21 mouse cellular contexts compared by ENCODE assay signal in genomic region chr8:62417549-62417948, GRCm38 (mm10).
DNase-seq lines count a peak whose midpoint lies in the region; ATAC-seq and TF ChIP-seq lines count a peak whose summit lies in the region.
"Had no signal": no experiment of that assay in that cellular context is flagged by ENCODE, and none has a peak within 500 bp of the region (broad histone marks: within the 10 kb centered on the region; RNA-seq: fewer than 3 reads in every experiment).

No protein-coding gene starts in this region.

- peak; percentile 1 for DNase-seq in embryo, embryonic 10.5 days (ENCODE audit: low spot score)
- DNase-seq in embryo, embryonic 10 days (ENCODE audit: low spot score) = no peak
- peak; percentile 9 for DNase-seq in lung, embryonic 14.5 days
- no peak for DNase-seq in lung, adult 18-20 months
- peak; percentile 86 for DNase-seq in Muller cell, postnatal 12 days (ENCODE audit: inconsistent ontology term)
- peak; percentile 10 for DNase-seq in mesoderm, embryonic 11.5 days (ENCODE audit: low read depth, low spot score)
- DNase-seq in c-Kit-positive CD71-positive TER-119-positive erythroid progenitor cells, embryonic 14.5 days (ENCODE audit: low spot score) = no peak
- DNase-seq: adrenal gland, adult 2 months; cerebellum, adult 11 months; cerebellum, postnatal 14 days; gastrocnemius, postnatal 14 days; heart, postnatal 10 days; kidney, adult 18-20 months; kidney, postnatal 25 days; layer of hippocampus, adult 9-11 months; lung, postnatal 14 days had no signal

- peak; percentile 75; the same call in 1 of the 2 replicates for ATAC-seq in lung, embryonic 14.5 days (ENCODE audit: insufficient read depth)
- ATAC-seq in midbrain, embryonic 13.5 days = no peak
- ATAC-seq: forebrain, embryonic 14.5 days; liver, embryonic 12.5 days had no signal

- no peaks in the 10 kb centered on the region for H3K9me3 ChIP-seq in lung, embryonic 14.5 days (ENCODE audit: low read depth, low read length)
- no peaks in the 10 kb centered on the region for H3K9me3 ChIP-seq in midbrain, embryonic 13.5 days
- H3K9me3 ChIP-seq: liver, embryonic 12.5 days; midbrain, embryonic 10.5 days had no signal

- H3K4me2 ChIP-seq in lung, embryonic 14.5 days = no peak overlapping the region
- no peak overlapping the region for H3K4me2 ChIP-seq in midbrain, embryonic 13.5 days (replicated peaks)
- H3K4me2 ChIP-seq: liver, embryonic 12.5 days had no signal

- no peak for TF ChIP-seq CTCF in lung, embryonic 14.5 days (IDR thresholded peaks at IDR 0.05; ENCODE audit: low read depth)

- no peaks in the 10 kb centered on the region for H3K36me3 ChIP-seq in lung, embryonic 14.5 days (ENCODE audit: insufficient read depth)
- no peaks in the 10 kb centered on the region for H3K36me3 ChIP-seq in midbrain, embryonic 13.5 days
- H3K36me3 ChIP-seq: liver, embryonic 12.5 days; midbrain, embryonic 10.5 days had no signal

- H3K27me3 ChIP-seq in lung, embryonic 14.5 days (ENCODE audit: insufficient read depth, low read length) = no peaks in the 10 kb centered on the region
- H3K27me3 ChIP-seq in midbrain, embryonic 13.5 days = no peaks in the 10 kb centered on the region
- H3K27me3 ChIP-seq: CH12.LX; liver, embryonic 12.5 days had no signal

- no peak overlapping the region for H3K9ac ChIP-seq in lung, embryonic 14.5 days
- H3K9ac ChIP-seq in midbrain, embryonic 13.5 days (replicated peaks) = no peak overlapping the region
- H3K9ac ChIP-seq: liver, embryonic 12.5 days had no signal

- no peaks in the 10 kb centered on the region for H3K4me1 ChIP-seq in lung, embryonic 14.5 days (ENCODE audit: insufficient read depth)
- no peaks in the 10 kb centered on the region for H3K4me1 ChIP-seq in midbrain, embryonic 13.5 days (replicated peaks)
- H3K4me1 ChIP-seq: liver, embryonic 12.5 days; midbrain, embryonic 10.5 days had no signal

- 27% methylated on average over 6 of the region's 6 CpGs for WGBS in lung, embryonic 14.5 days
- WGBS in midbrain, embryonic 13.5 days = 31% methylated on average over 6 of the region's 6 CpGs

- H3K4me3 ChIP-seq in lung, embryonic 14.5 days (ENCODE audit: low read depth, low read length) = no peak overlapping the region
- no peak overlapping the region for H3K4me3 ChIP-seq in midbrain, embryonic 13.5 days (replicated peaks)
- H3K4me3 ChIP-seq: liver, embryonic 12.5 days; midbrain, embryonic 10.5 days had no signal

- no peak overlapping the region for H3K27ac ChIP-seq in lung, embryonic 14.5 days (ENCODE audit: low read depth)
- no peak overlapping the region for H3K27ac ChIP-seq in midbrain, embryonic 13.5 days
- H3K27ac ChIP-seq: liver, embryonic 12.5 days; midbrain, embryonic 10.5 days had no signal

Comparison
In these comparisons a context has a peak if more than half of its experiments do, and no peak if none do; other contexts are left out.
1. DNase-seq: peak in embryo, embryonic 10.5 days (single experiment), lung, embryonic 14.5 days (single experiment), Muller cell, postnatal 12 days (single experiment) and mesoderm, embryonic 11.5 days (single experiment); none in embryo, embryonic 10 days (single experiment), lung, adult 18-20 months (0 of 2) and c-Kit-positive CD71-positive TER-119-positive erythroid progenitor cells, embryonic 14.5 days (single experiment).